Mouse (Mus musculus): ENCODE data around the gene Pabpc1l. TPM values are rescaled to one million over a fixed set of nuclear protein-coding genes. Genes with fewer than 3 reads are reported as not detected.

Pabpc1l gene
- 0.83 and 0.98 TPM in 2 replicates for polyA plus RNA-seq (2015; fragmentation: Nextera tagmentation; extraction: Ambion mirVana)

- Histone ChIP-seq H3K4me3 (no peak within 1 kb of the TSS), H3K36me3 (peaks cover 1% of the 10 kb centered on the region), H3K9me3 (0 out of 2 replicates have a peak, but pooled peaks cover 3% of the 10 kb centered on the region), H3K27me3 (replicated peaks) (no peaks in the 10 kb centered on the region), H3K4me1 (peaks cover 10% of the 10 kb centered on the region), H3K9ac (no peak within 1 kb of the TSS), H3K27ac (replicated peaks) (no peak within 1 kb of the TSS), H3K4me2 (no peak within 1 kb of the TSS)
- 78% methylated on average over 16 of the region's 16 CpGs for WGBS
- ATAC-seq (ENCODE audit: extremely low read depth, insufficient number of reproducible peaks, low FRiP score, low TSS enrichment) = no peak
Measured at GRCm38 (mm10) chr2:164025150-164025549, at the start of gene Pabpc1l. TSS of gene Pabpc1l (plus strand) at chr2:164025450.

- H3K4me3 ChIP-seq = no peak overlapping the region
- H3K4me1 ChIP-seq = no peaks in the 10 kb centered on the region
- WGBS = 82% methylated on average over 6 of the region's 7 CpGs
- no peak overlapping the region for H3K4me2 ChIP-seq
- ATAC-seq (ENCODE audit: extremely low read depth, insufficient number of reproducible peaks, low FRiP score, low TSS enrichment) = no peak
- no peak overlapping the region for H3K9ac ChIP-seq
- H3K27me3 ChIP-seq (replicated peaks) = no peaks in the 10 kb centered on the region
- no peak overlapping the region for H3K27ac ChIP-seq (replicated peaks)
- H3K36me3 ChIP-seq = no peaks in the 10 kb centered on the region
- H3K9me3 ChIP-seq = peaks cover 11% of the 10 kb centered on the region; the same call in 1 of the 2 replicates
Measured at GRCm38 (mm10) chr2:163976448-163976847, 48.8 kb upstream of the Pabpc1l start.

GRCm38 (mm10) chr2:163987233-163987632, 38.0 kb upstream of the Pabpc1l start:
- Histone ChIP-seq H3K4me2 (no peak overlapping the region), H3K36me3 (no peaks in the 10 kb centered on the region), H3K9me3 (no peaks in the 10 kb centered on the region), H3K27me3 (replicated peaks) (no peaks in the 10 kb centered on the region), H3K27ac (replicated peaks) (no peak overlapping the region), H3K4me3 (no peak overlapping the region), H3K9ac (no peak overlapping the region), H3K4me1 (no peaks in the 10 kb centered on the region)
- no peak for ATAC-seq (ENCODE audit: extremely low read depth, insufficient number of reproducible peaks, low FRiP score, low TSS enrichment)
- 41% methylated on average over 8 of the region's 8 CpGs for WGBS

- H3K4me1 ChIP-seq = peaks cover 21% of the 10 kb centered on the region
- no peaks in the 10 kb centered on the region for H3K27me3 ChIP-seq (replicated peaks)
- H3K9ac ChIP-seq = no peak overlapping the region
- no peak overlapping the region for H3K4me2 ChIP-seq
- 87% methylated on average over 2 of the region's 2 CpGs for WGBS
- H3K27ac ChIP-seq (replicated peaks) = no peak overlapping the region
- H3K4me3 ChIP-seq = no peak overlapping the region
- H3K36me3 ChIP-seq = peaks cover 6% of the 10 kb centered on the region
- no peak for ATAC-seq (ENCODE audit: extremely low read depth, insufficient number of reproducible peaks, low FRiP score, low TSS enrichment)
- no peaks in the 10 kb centered on the region for H3K9me3 ChIP-seq
Measured at GRCm38 (mm10) chr2:163992871-163993270, 32.4 kb upstream of the Pabpc1l start.

- peak within 1 kb of the TSS; percentile 97 for H3K27ac ChIP-seq (replicated peaks)
- peaks cover 14% of the 10 kb centered on the region for H3K36me3 ChIP-seq
- no peak for ATAC-seq (ENCODE audit: extremely low read depth, insufficient number of reproducible peaks, low FRiP score, low TSS enrichment)
- H3K9me3 ChIP-seq = no peaks in the 10 kb centered on the region
- H3K4me1 ChIP-seq = peaks cover 38% of the 10 kb centered on the region
- under 1% methylated on average over 12 of the region's 14 CpGs for WGBS
- H3K27me3 ChIP-seq (replicated peaks) = no peaks in the 10 kb centered on the region
- H3K4me2 ChIP-seq = peak within 1 kb of the TSS; percentile 85
- H3K9ac ChIP-seq = peak within 1 kb of the TSS; percentile 94
- peak within 1 kb of the TSS; percentile 93 for H3K4me3 ChIP-seq
Measured at GRCm38 (mm10) chr2:163994654-163994976, 30.6 kb upstream of the Pabpc1l start, which contains the start of gene Ywhab. TSS of gene Ywhab (plus strand) at chr2:163994960.

- peaks cover 44% of the 10 kb centered on the region for H3K4me1 ChIP-seq
- peak overlapping the region; percentile 85 for H3K4me2 ChIP-seq
- no peaks in the 10 kb centered on the region for H3K9me3 ChIP-seq
- no peaks in the 10 kb centered on the region for H3K27me3 ChIP-seq (replicated peaks)
- peaks cover 14% of the 10 kb centered on the region for H3K36me3 ChIP-seq
- peak overlapping the region; percentile 97 for H3K27ac ChIP-seq (replicated peaks)
- H3K4me3 ChIP-seq = peak overlapping the region; percentile 93
- 2% methylated on average over 65 of the region's 79 CpGs for WGBS
- peak overlapping the region; percentile 94 for H3K9ac ChIP-seq
- peak; percentile 100 for ATAC-seq (ENCODE audit: extremely low read depth, insufficient number of reproducible peaks, low FRiP score, low TSS enrichment)
Measured at GRCm38 (mm10) chr2:163994977-163995862, 30.0 kb upstream of the Pabpc1l start.

GRCm38 (mm10) chr2:163996275-163996674, 29.0 kb upstream of the Pabpc1l start:
- peaks cover 55% of the 10 kb centered on the region for H3K4me1 ChIP-seq
- peaks cover 14% of the 10 kb centered on the region for H3K36me3 ChIP-seq
- no peaks in the 10 kb centered on the region for H3K27me3 ChIP-seq (replicated peaks)
- no peak overlapping the region; the same call in 1 of the 2 replicates for H3K27ac ChIP-seq (replicated peaks)
- no peak for ATAC-seq (ENCODE audit: extremely low read depth, insufficient number of reproducible peaks, low FRiP score, low TSS enrichment)
- 58% methylated on average over 6 of the region's 6 CpGs for WGBS
- H3K4me3 ChIP-seq = peak overlapping the region; percentile 93
- peak overlapping the region; percentile 85 for H3K4me2 ChIP-seq
- no peaks in the 10 kb centered on the region for H3K9me3 ChIP-seq
- peak overlapping the region; percentile 94 for H3K9ac ChIP-seq

- Histone ChIP-seq H3K27me3 (replicated peaks) (no peaks in the 10 kb centered on the region), H3K4me3 (peak overlapping the region; percentile 93), H3K4me1 (peaks cover 61% of the 10 kb centered on the region), H3K9ac (peak overlapping the region; percentile 94; the same call in 1 of the 2 replicates), H3K36me3 (peaks cover 14% of the 10 kb centered on the region), H3K9me3 (no peaks in the 10 kb centered on the region), H3K4me2 (peak overlapping the region; percentile 85), H3K27ac (replicated peaks) (no peak overlapping the region)
- WGBS = 54% methylated on average over 5 of the region's 5 CpGs
- ATAC-seq (ENCODE audit: extremely low read depth, insufficient number of reproducible peaks, low FRiP score, low TSS enrichment) = no peak
Measured at GRCm38 (mm10) chr2:163996899-163997298, 28.4 kb upstream of the Pabpc1l start.

- H3K4me3 ChIP-seq = no peak overlapping the region
- peaks cover 17% of the 10 kb centered on the region for H3K36me3 ChIP-seq
- H3K27me3 ChIP-seq (replicated peaks) = no peaks in the 10 kb centered on the region
- H3K4me2 ChIP-seq = no peak overlapping the region
- H3K9me3 ChIP-seq = no peaks in the 10 kb centered on the region
- no peak for ATAC-seq (ENCODE audit: extremely low read depth, insufficient number of reproducible peaks, low FRiP score, low TSS enrichment)
- H3K4me1 ChIP-seq = peaks cover 77% of the 10 kb centered on the region
- no peak overlapping the region for H3K9ac ChIP-seq
- H3K27ac ChIP-seq (replicated peaks) = no peak overlapping the region
- WGBS = 74% methylated on average over 6 of the region's 6 CpGs
Measured at GRCm38 (mm10) chr2:163998981-163999380, 26.3 kb upstream of the Pabpc1l start.

- H3K27me3 ChIP-seq (replicated peaks) = no peaks in the 10 kb centered on the region
- ATAC-seq (ENCODE audit: extremely low read depth, insufficient number of reproducible peaks, low FRiP score, low TSS enrichment) = no peak
- WGBS = 89% methylated on average over 3 of the region's 3 CpGs
- peaks cover 92% of the 10 kb centered on the region for H3K4me1 ChIP-seq
- no peak overlapping the region for H3K27ac ChIP-seq (replicated peaks)
- no peaks in the 10 kb centered on the region for H3K9me3 ChIP-seq
- H3K36me3 ChIP-seq = peaks cover 14% of the 10 kb centered on the region
- no peak overlapping the region for H3K9ac ChIP-seq
- no peak overlapping the region for H3K4me3 ChIP-seq
- H3K4me2 ChIP-seq = no peak overlapping the region
Measured at GRCm38 (mm10) chr2:164002637-164003036, 22.6 kb upstream of the Pabpc1l start.

GRCm38 (mm10) chr2:164004503-164004902, 20.7 kb upstream of the Pabpc1l start:
- Histone ChIP-seq H3K9me3 (no peaks in the 10 kb centered on the region), H3K9ac (no peak overlapping the region), H3K4me1 (peaks cover 89% of the 10 kb centered on the region), H3K4me2 (no peak overlapping the region), H3K36me3 (peaks cover 3% of the 10 kb centered on the region; the same call in 1 of the 2 replicates), H3K27ac (replicated peaks) (no peak overlapping the region), H3K4me3 (no peak overlapping the region), H3K27me3 (replicated peaks) (no peaks in the 10 kb centered on the region)
- ATAC-seq (ENCODE audit: extremely low read depth, insufficient number of reproducible peaks, low FRiP score, low TSS enrichment) = no peak
- WGBS = 71% methylated on average over 5 of the region's 5 CpGs
